Mouse (Mus musculus): Measurements from ENCODE around the gene Ahcyl2. TPM values are rescaled to one million over a fixed set of nuclear protein-coding genes. Genes with fewer than 3 reads are reported as not detected.

The Ahcyl2 gene
- total RNA-seq, 2 experiments from 2014 or later: 116 to 172 TPM

- peak in 1 of 2 experiments; percentile 30 for DNase-seq
These were observed 46.8 kb downstream of the Ahcyl2 start for GRCm38 (mm10) chr6:29814616-29815015.

DNA sequence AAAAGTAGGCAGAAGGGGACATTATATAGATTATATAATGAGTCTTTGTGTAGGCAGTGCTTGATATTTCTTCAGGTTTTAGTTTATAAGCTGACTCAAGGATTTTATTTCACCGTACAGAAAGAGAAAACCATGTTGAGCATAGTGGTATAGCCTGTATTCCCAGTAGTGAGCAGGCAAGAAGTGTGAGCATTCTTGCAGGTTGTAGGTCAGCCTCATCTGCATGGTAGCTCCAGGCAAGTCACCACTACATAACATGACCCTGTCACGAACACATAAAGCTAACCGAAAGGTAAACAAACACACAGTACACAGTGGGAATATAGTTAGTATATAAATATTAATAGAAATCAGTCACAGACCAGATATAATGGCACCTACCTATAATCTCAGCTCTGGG is 47.2 kb downstream of the Ahcyl2 start:
- DNase-seq: no peak

DNA sequence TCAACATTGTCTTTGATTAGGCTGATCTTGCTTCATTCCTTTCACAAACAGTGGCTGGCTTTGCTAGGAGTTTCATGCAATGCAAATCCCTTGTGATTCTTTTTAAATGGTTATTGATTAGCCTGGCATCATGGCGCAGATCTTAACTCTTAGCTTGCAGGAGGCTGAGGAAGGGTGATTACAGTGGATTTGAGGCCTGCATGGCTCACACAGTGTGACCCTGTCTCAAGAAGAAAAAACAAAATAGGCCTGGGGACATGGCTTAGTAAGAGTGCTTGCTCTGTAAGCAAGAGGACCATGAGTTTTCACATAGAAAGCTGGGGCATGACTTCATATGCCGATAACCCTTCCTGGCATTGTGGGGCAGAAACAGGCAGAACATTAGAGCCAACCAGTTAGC is 47.8 kb downstream of the Ahcyl2 start:
- no peak for DNase-seq

GRCm38 (mm10) chr6:29816371-29816770 is 48.6 kb downstream of the Ahcyl2 start:
- DNase-seq: peak; percentile 38 to 61

DNA sequence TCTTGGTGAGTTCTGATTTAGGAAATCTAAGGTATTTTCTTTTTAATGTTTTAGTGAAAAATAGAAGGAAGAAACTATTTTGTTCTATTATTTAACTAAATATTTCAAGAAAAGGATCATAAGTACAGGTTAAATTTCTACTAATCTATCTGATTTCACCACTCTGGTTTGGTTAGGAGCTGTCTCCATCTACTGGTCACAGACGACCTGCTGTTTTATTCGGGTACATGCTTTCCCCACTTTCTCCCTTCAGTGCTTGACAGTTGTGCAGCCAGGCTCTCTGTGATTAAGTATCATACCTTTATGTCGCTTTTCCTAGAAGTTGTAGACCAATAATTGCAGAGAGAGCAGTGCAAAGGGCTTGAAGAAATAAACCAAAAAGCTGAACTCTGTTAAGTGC is 51.5 kb downstream of the Ahcyl2 start:
- peak; percentile 45 to 63 for DNase-seq

DNA sequence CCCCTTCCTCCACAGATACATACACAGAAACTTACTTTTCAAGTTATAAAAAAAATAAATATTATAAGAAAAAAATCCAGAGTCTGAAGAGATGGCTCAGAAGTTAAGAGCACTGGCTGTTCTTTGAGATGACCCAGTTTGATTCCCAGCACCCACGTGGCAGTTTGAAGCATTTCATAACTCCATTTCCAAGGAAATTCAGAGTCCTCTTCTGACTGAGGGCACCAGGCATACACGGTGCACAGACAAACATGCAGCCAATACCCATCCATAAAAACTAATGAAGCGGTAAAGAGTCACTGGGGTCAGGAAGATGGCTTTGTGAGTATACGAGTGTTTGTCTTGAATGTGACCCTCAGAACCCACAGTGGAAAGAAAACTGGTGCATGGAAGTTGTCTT is 52.5 kb downstream of the Ahcyl2 start:
- peak; percentile 20 to 29 for DNase-seq

DNA sequence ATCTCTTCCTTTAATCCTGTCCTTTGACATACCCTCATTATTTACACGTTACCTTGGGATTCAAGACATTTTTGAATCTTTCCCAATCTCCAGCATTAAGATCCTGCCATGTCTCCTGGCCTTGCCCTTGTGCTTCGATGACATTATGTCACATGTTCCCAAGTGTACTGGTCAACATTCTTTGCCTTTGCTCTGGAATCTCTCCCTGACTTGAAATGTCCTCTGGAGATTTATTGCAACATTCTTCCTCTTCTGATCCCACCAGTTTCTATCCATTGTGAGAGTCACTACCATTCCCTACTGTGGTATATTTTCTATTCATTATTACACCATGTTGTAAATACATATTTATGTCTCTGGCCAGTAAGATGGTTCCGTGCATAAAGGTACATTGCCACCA is 53.1 kb downstream of the Ahcyl2 start:
- no peak for DNase-seq

GRCm38 (mm10) chr6:29821770-29822169 is 54.0 kb downstream of the Ahcyl2 start:
- no peak for DNase-seq

DNA sequence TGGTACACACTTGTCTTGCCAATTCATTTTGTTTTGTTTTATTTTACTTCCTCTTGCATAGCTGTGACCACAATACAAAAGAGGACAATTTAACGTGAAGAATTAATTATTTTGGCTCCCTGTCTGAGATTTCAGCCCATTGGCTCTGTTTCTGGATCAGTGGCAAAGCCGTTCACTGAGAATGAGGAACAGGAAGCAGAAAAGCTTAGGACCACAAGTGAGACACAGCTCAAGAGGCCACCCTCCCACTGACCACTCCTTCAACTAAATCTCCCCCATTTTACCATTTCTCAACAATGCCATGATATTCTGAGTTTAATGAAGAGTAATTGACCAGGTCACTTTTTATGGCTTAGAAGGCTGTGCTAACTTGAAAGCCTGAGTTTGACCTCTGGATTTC is 57.5 kb downstream of the Ahcyl2 start:
- no peak for DNase-seq

GRCm38 (mm10) chr6:29827291-29828242 is 59.8 kb downstream of the Ahcyl2 start:
- DNase-seq: no peak

GRCm38 (mm10) chr6:29828574-29829234 is 60.9 kb downstream of the Ahcyl2 start:
- DNase-seq: no peak

DNA sequence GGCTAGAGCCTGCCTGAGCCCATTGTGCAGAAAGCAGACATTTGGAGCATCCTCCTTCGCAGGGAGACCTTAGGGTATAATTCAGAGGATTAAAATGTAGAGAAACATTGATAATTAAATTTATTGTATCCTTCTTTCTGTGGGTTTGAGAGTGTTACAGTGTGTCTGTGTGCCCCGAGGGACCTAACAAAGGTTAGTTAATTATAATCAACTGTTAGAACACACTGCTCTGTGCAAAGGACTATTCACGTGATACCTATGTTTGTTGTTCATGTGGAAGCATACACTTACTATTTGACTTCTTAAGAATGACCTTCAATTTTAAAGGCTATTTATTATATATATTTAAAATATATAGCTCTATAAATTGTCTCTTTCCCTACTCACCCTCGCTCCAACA is 64.5 kb downstream of the Ahcyl2 start:
- DNase-seq: no peak

DNA sequence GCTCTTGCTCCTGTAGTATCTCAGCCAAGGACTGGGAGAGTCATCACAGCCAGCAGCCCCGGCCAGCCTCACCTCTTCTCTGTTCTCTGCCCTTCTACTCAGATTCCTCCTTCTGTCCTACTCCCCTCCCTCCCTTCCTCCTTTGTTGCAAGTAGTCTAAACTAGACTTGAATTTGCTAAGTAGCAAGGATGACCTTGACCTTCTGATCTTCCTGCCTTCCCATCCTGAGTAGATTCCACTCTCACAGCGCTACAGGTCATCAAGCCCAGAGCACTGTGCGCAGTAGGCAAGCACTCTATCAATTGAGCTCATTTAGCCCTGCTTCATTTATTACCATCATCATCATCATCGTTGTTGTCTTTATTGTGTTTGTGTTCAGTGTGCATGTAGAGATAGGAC is 65.3 kb downstream of the Ahcyl2 start:
- DNase-seq: peak; percentile 16 to 22

- DNase-seq: peak in 1 of 2 experiments; percentile 15
These were observed 65.9 kb downstream of the Ahcyl2 start for GRCm38 (mm10) chr6:29833568-29834255.

- no peak for DNase-seq
These were observed 67.8 kb downstream of the Ahcyl2 start for GRCm38 (mm10) chr6:29835543-29836177.

- no peak for DNase-seq
These were observed 69.8 kb downstream of the Ahcyl2 start for GRCm38 (mm10) chr6:29837579-29837978.

DNA sequence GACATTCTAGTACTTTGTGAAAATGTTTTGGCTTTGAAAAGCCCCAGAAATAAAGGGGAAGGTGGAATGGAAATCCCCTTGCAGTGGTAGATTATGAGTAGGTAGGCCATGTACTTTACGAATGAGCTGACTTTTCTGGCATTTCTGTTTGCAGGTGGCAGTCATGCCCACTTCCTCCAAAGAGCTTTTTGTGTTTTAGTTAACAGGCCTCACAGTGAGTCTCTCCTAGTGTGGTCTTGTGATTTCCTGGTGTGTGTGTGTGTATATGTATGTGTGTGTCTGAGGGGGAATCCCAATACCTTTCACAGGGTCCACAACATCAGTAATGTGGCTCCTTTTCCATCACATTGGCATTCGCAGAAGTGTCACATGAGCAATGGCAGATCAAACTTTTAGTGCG is 70.7 kb downstream of the Ahcyl2 start:
- no peak for DNase-seq

GRCm38 (mm10) chr6:29840008-29840407 is 72.2 kb downstream of the Ahcyl2 start:
- DNase-seq: no peak

DNA sequence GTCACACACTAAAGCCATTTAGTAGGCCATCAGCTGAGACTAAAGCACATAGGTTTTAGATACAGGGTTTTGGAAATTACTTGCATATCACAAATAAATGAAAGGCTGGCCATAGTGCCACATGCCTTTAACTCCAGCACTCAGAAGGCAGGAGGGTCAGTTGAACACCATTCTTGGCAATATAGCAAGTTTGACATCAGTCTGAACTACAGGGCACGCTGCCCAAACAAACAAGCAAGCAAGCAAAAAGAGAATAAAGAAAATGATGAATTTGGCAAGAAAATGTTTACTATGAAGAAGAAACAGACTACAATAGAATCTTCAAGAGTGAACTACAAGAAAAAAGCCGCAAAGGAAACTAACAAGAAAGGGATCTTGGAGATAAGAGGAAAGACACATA is 73.7 kb downstream of the Ahcyl2 start:
- no peak for DNase-seq

DNA sequence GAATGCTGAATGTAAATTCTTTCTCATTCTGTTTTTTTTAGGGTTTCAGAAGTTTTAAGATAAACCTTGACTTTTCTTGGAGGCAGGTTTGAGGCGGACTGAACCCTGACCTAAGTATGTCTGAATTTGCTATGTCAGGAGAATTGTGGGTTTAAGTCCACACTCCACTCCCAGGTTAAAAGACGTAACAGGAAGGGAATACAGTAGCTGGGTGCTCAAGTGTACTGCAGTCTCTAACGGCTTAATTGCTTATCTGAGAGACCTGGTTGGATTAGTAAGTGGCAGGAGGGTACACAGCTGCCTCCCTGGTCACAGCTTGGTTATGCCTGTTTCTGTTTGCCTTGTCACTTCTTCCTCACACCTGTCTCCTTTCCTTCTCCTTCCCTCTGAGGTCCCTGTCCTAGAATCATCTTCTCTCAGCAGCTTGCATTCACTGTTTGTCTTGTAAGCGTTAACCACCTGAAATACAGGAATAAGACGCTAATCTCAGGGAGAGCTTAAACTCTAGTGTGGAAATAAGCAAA is 79.9 kb downstream of the Ahcyl2 start:
- no peak for DNase-seq

- peak; percentile 36 to 44 for DNase-seq
These were observed 81.0 kb downstream of the Ahcyl2 start for GRCm38 (mm10) chr6:29848808-29849207.

- no peak for DNase-seq
These were observed 82.3 kb downstream of the Ahcyl2 start for GRCm38 (mm10) chr6:29850096-29850495.

Data from adrenal gland, postnatal 36 days (tissue).